Mouse (Mus musculus): Measurements from ENCODE around the gene Lrat. TPM values are rescaled to one million over a fixed set of nuclear protein-coding genes. Genes with fewer than 3 reads are reported as not detected.

Lrat gene
- polyA plus RNA-seq (2017; shearing (Covaris generic)) = under 1 TPM in 1 of 2 experiments, not detected in 1; 0.29 TPM

GRCm38 (mm10) chr3:82903613-82904205, at the start of gene Lrat:
Gene Lrat, minus strand, starts transcription at chr3:82903973.

DNA sequence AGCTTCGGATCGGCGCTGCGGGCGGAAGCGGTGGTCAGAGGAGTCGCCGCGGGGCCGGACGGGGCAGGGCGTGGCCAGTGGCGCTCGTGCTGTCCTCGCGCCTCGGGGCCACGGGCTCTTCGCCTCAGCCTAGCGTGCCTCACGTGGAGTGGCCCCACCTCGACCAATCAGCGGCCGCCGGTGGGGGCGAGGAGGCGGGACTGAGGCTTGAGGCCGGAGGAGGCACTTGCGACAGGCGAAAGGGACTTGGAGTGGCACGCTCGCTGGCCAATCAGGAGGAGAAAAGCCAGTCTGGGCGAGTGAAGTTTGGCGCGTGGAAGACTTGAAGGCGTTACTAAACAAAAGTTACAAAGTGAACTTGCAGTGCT, 27.4 kb downstream of the Lrat start, which contains the start of gene Rbm46:
TSS of gene Rbm46 (minus strand) at position 112 of the 368 bp plus-strand sequence.

Other genes starting within 250 kb of the Lrat start
- under 1 TPM in 1 of 2 experiments, not detected in 1; 0.31 TPM for gene Rbm46, start 27.5 kb downstream of the Lrat start, polyA plus RNA-seq (2017; shearing (Covaris generic))
- gene Fgg, start 103.8 kb upstream of the Lrat start, polyA plus RNA-seq (2017; shearing (Covaris generic)) = not detected
- gene Fga, start 122.1 kb upstream of the Lrat start, polyA plus RNA-seq (2017; shearing (Covaris generic)) = not detected
- not detected for gene Fgb, start 145.9 kb upstream of the Lrat start, polyA plus RNA-seq (2017; shearing (Covaris generic))
- 10 to 100 TPM; 66.4 to 72.6 TPM for gene Plrg1, start 151.5 kb upstream of the Lrat start, polyA plus RNA-seq (2017; shearing (Covaris generic))
- gene Dchs2, start 224.0 kb upstream of the Lrat start, polyA plus RNA-seq (2017; shearing (Covaris generic)) = under 1 TPM in 1 of 2 experiments, not detected in 1; 0.12 TPM